Mouse (Mus musculus) naive thymus-derived CD4-positive, alpha-beta T cell, adult 2 months (primary cell): ENCODE measurements at regions not wholly inside any gene's neighbourhood (a gene's known extent, or its start where the extent isn't known, plus 50 kb on each side); places are given as distances from the start of the nearest gene placed in this dataset.

Source experiments
- DNase-seq: peaks from one replicate; pipeline ENCODE4 v3.0.0-alpha.2; 2011; ENCODE audit warnings: low read depth

DNA sequence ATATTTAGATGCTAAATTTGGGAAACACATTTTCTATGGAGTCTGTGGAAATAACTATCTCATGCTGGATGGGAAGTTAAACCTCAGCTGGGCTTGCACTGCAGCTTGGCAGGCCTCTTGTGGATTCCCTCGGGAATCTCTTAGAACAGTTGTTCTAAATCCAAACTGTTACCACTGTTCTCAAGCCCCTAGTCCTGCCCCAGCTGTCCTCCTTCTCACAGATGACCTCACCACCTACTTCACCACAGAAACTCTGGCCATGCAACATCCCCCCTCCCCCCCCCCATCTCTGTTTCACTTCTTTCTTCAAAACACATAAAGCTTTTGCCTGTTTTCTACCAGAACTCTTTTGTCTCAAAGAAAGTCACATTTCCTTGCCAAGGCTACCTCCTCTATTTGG lies 136.6 kb upstream of the Wdr44 start:
- DNase-seq = no peak

DNA sequence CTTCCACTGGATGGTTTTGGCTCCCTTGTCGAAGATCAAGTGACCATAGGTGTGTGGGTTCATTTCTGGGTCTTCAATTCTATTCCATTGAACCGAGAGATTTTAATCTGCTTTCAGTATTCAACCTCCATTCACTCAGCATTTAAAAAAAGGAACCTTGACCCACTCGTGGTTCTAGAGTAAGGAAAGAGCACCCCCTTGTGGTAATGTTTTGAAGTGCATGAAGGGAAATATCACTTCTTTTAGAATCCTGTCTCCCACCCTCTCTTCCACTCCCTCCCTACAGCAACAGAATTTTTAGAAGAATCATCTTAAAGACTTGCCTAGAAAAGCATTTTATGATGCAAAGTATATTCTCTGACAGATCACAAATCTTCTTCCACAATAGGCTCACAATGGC lies 127.3 kb upstream of the Wdr44 start:
- peak; percentile 27 for DNase-seq
